Mouse (Mus musculus): ENCODE results near the gene Fcer1a.
"Not testable (repeated sequence)": the region's sequence is repeated elsewhere in the genome, so short reads cannot be mapped to it uniquely, and the experiment has no call there.

The Fcer1a gene

DNA sequence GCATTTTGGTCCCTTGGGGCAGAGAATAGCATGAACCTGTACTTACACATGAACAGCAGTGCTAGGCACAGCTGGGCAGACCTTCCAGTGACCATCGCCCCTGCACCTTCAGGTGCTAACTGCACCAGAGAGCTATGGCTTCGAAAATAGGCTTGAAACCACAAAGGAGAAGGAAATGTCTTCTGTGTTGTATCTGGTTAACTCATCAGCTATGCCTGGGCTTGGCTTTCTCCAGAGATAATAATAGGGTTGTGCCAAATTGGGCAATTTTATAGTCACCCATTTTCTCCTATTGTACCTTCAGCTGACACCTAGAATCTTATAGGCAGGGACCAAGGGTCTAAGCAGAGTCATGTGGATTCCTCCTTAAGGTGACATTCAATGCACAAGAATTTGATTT lies at the start of gene Fcer1a:
Gene Fcer1a (minus strand): TSS at position 134 of the 400 bp plus-strand sequence.
- no peak for DNase-seq (ENCODE audit: low spot score in 2 of 2)

DNA sequence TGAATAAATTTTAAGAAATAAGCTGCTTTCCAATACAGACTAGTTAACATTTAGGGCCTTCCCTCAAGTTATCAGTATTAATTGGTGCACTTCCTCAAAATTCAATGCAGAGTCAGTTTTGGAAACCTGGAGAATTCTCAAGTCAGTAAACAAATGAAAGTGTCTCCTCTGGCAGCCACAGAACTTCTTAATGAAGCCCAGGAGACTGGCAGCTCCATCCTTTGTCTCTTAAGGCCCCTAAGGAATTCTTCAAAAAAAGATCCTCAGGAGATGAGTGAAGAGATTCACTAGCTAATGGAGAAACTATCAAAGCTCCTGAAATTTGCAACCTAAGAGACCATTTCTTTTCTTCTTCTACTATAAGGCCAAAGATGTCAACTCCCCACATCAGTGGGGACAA lies 38.7 kb upstream of the Fcer1a start, which contains the start of gene Olfr418:
Gene Olfr418 (plus strand): TSS at position 301 of the 400 bp plus-strand sequence.
- DNase-seq (ENCODE audit: low spot score in 2 of 2) = no peak

DNA sequence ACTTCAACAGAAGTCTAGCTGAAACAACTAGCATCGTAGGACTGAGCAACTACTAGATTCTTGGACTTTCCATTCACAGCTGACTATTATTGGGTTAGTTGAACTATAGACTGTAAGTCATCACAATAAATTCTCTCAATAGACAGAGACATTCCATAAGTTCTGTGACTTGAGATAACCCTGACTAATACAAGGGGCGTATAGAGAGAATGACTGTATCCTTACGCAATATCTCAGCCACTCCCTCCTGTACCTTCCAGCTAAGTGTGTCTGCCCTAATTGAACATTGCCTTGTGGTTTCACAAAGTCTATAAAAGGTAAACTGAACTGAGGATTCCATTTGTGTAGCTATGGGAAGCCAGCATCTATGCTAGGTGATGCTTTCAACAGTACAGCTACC lies 22.9 kb upstream of the Fcer1a start:
- DNase-seq (ENCODE audit: low spot score in 2 of 2) = no peak

DNA sequence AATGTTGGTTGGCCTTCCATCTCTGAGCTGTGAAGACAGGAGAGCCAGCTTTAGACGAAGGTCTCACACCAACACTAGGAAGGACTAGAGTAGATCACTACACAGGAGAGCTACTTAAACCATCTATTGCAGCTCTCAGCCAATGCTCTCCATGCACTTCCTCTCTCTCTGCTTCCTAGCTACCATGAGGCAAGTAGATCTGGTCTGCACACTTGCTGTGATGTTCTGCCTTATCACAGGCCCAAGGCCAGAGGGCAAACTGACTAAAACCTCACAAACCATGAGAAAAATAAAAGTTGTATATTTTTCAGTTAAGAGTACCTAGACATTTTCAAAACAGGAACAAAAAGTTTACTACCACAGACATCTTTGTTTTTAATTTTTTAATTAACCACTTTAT lies 10.0 kb upstream of the Fcer1a start:
- DNase-seq (ENCODE audit: low spot score in 2 of 2) = not testable (repeated sequence)

DNA sequence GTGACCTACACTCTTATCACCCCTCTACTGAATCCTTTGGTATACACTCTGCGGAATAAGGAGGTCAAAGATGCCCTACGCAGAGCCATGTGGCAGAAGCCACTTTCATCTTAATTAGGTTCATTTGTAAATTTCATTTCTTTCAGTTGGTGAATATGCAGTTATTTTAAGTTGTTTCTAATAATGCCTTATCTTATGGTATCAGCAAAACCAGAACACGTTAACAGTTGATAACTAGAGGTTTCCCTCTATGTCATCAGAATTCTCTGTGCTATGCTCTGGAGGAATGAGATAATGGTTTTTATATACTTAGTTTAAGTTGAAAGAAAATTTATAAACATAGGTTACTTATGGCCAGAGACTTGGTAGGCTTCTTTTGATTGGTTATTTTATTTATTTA lies 10.5 kb downstream of the Fcer1a start:
- no peak for DNase-seq (ENCODE audit: low spot score in 2 of 2)

DNA sequence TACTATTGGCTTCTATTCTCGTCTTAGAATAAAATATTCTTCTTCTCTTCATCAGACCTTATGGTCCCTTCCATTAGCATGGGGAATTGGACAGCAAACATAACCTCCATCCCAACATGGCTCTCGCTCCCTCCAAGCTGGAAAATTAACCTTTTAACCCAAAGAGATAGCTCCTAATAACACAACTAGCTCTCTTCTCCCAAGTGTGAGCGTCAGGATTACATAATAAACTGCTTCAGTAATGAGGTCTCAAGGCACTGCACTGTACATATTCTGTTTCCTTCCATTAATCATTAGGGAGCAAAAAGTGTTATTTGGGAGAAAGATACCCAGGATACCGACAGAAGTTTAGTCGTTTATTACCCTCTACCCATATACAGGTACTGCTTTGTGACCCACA lies 14.9 kb downstream of the Fcer1a start, which contains the start of gene Olfr1404:
Gene Olfr1404 (plus strand): TSS at position 301 of the 400 bp plus-strand sequence.
- no peak for DNase-seq (ENCODE audit: low spot score in 2 of 2)

DNA sequence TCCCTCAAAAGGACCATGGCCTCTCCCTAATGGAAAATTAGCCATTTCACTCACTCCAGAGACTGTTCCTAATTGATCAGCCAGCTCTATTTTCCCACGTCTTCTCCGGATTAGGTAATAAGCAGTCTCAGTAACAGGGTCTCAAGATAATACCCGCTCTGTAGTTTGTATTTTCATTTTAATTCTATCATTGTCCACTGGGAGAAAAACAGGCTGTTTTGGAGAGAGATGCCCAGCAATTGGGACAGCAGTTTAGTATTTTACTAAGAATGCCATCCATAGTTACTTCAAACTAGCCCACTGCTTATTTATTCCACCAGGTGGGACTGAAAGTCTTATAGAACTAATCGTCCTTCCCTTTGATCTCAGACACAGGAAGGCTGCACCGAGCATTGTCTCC lies 29.5 kb downstream of the Fcer1a start, which contains the start of gene Olfr218:
Gene Olfr218 (plus strand): TSS at position 301 of the 400 bp plus-strand sequence.
- DNase-seq (ENCODE audit: low spot score in 2 of 2) = no peak

DNA sequence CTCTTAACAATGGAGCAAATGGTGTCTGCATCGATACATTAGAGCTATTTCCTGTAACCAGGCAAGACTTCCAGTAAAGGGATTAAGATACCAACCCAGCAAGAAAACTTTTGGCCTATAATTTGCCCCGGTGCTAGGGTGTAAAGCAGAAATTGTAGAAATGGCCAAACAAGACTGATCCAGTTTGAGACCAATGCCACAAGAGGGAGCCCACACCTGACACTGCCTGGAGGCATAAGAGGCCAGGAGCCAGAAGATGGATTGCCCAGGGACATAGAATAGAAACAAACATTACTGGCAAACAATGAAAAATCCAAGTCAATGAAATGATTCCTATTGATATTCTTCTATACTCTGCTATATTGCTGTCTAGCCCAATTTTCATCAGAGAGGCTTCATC lies 30.7 kb downstream of the Fcer1a start:
- DNase-seq (ENCODE audit: low spot score in 2 of 2) = no peak

DNA sequence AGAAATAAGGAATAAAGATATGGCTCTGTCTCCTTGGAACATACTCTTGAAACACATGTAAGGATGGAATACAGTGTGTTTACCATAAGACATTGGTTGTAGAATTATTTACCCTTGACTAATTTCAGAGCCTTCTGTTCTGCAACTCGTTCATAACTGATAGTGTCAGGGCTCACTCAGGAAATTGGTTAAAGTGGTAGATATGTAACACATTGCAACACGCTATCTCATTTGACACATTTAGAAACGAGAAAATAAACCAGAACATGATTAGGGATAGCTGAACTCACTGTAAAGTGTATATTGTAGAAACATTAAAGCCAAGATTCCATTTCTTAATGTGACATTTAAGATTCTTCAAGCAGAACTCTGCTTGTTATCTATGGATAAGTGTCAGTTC lies 35.0 kb downstream of the Fcer1a start:
- DNase-seq (ENCODE audit: low spot score in 2 of 2) = no peak

DNA sequence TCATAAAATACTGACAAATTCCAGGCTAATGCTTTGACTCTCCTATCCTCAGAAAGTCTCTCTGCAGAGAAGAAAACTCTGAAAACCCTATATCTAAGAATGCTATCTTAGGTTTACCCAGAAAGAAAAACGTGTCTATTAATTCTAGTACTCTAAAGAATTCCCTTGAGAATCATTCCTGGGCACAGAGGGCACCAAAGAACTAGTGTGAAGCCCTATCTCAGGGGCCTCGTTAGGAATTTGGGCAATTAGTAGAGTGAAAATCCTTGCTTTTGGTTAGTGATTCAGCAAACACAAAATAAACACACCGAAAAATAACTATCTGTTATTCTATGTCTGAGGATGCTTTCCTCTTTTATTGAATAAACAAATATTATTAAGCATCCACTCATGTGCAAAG lies 36.5 kb downstream of the Fcer1a start, which contains the start of gene Olfr1406:
Gene Olfr1406 (minus strand): TSS at position 101 of the 400 bp plus-strand sequence.
- no peak for DNase-seq (ENCODE audit: low spot score in 2 of 2)

DNA sequence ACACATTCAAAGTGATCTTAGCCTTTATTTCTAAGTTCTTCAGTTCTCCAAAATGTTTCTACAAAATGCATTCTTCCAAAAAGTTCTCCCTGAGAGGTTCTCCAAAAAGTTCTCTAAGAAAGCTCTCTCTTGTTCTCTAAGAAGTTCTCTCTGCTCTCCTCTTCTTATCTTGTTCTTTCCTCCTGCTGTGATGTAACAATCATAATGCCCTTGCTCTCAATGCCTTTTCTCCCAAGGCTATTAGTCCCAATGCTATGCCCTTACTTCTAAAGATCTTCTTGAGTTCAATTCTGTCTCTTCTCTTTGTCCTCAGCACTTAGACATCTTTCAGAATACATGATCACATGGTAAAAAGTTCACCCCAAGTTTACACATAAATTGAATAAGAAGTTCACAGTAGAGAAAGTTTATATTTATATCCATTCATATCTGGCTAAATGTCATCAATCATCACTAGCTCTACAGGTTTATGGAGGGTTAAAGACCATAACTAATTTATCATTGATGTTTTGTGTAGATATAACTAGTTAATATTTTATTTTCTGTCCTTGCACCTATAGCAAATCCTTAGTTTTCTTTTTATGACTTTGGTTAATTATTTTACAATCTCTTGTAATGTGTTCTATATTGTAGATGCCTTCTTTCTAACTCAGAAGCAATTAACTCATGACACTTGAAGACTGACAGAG lies 52.7 kb downstream of the Fcer1a start:
- DNase-seq (ENCODE audit: low spot score in 2 of 2) = no peak
